Mouse (Mus musculus): ENCODE measurements around the gene Krtap7-1.
A peak's percentile ranks its signal among the peaks of the same experiment; 100 is the strongest.

The Krtap7-1 gene

GRCm38 (mm10) chr16:89508223-89508622 lies at the start of gene Krtap7-1:
Krtap7-1 (minus strand) TSS chr16:89508323.
- no peak for DNase-seq

- no peak for DNase-seq
These were observed 42.2 kb upstream of the Krtap7-1 start for GRCm38 (mm10) chr16:89550298-89550697.

GRCm38 (mm10) chr16:89538031-89538484 lies 29.9 kb upstream of the Krtap7-1 start:
- no peak for DNase-seq

GRCm38 (mm10) chr16:89537349-89537748 lies 29.2 kb upstream of the Krtap7-1 start:
- no peak for DNase-seq

GRCm38 (mm10) chr16:89530547-89530946 lies 22.4 kb upstream of the Krtap7-1 start:
- no peak for DNase-seq

- no peak for DNase-seq
These were observed 21.7 kb upstream of the Krtap7-1 start for GRCm38 (mm10) chr16:89529846-89530245.

GRCm38 (mm10) chr16:89528380-89528779 lies 20.3 kb upstream of the Krtap7-1 start:
- no peak for DNase-seq

- no peak for DNase-seq
These were observed 12.9 kb upstream of the Krtap7-1 start for GRCm38 (mm10) chr16:89520996-89521395.

- no peak for DNase-seq
These were observed 12.4 kb upstream of the Krtap7-1 start for GRCm38 (mm10) chr16:89520555-89520954.

- no peak for DNase-seq
These were observed 12.0 kb upstream of the Krtap7-1 start for GRCm38 (mm10) chr16:89520091-89520490.

- DNase-seq, result peak; percentile 9
These were observed 9.5 kb upstream of the Krtap7-1 start for GRCm38 (mm10) chr16:89517635-89518034.

- no peak for DNase-seq
These were observed 5.3 kb upstream of the Krtap7-1 start for GRCm38 (mm10) chr16:89513431-89513830.

GRCm38 (mm10) chr16:89503571-89503970 lies 4.6 kb downstream of the Krtap7-1 start:
- DNase-seq, result no peak

GRCm38 (mm10) chr16:89501870-89502269 lies 6.3 kb downstream of the Krtap7-1 start:
- DNase-seq, result no peak

- DNase-seq, result no peak
These were observed 11.1 kb downstream of the Krtap7-1 start for GRCm38 (mm10) chr16:89497002-89497401.

GRCm38 (mm10) chr16:89495394-89496153 lies 12.5 kb downstream of the Krtap7-1 start:
- no peak for DNase-seq

GRCm38 (mm10) chr16:89487852-89488251 lies 20.3 kb downstream of the Krtap7-1 start, which contains the start of gene Krtap8-1:
Krtap8-1 (minus strand) TSS chr16:89487952.
- no peak for DNase-seq

GRCm38 (mm10) chr16:89477679-89478314 lies 30.3 kb downstream of the Krtap7-1 start:
- DNase-seq, result no peak

- no peak for DNase-seq
These were observed 46.9 kb downstream of the Krtap7-1 start for GRCm38 (mm10) chr16:89461189-89461588.

Measured in cerebellum, adult 9-10 months (tissue).